Mouse (Mus musculus) CH12.LX (cell line): ENCODE data around the gene Slc27a2.

Experiments used
- CHD1 ChIP-seq: IDR thresholded peaks from 2 replicates; pipeline ENCODE4 v1.6.1; 2012; ENCODE audit warnings: low read depth, low read length, improper control_type of control experiment, inconsistent platforms
- CHD2 ChIP-seq: IDR thresholded peaks from 2 replicates; pipeline ENCODE4 v1.6.1; 2011; ENCODE audit warnings: low read length, improper control_type of control experiment
- CTCF ChIP-seq, 2 experiments: IDR thresholded peaks in 1 of 2; conservative IDR thresholded peaks in 1 of 2; 2 replicates each; pipeline ENCODE4 v1.5.1; 2011 to 2012; ENCODE audit warnings: low read depth in 2 of 2, low read length in 2 of 2, improper control_type of control experiment in 1 of 2, inconsistent platforms in 1 of 2, mild to moderate bottlenecking in 1 of 2, moderate library complexity in 1 of 2
- EP300 ChIP-seq: IDR thresholded peaks from 2 replicates; pipeline ENCODE4 v1.6.1; 2011; ENCODE audit warnings: low read length, improper control_type of control experiment
- ETS1 ChIP-seq: conservative IDR thresholded peaks from 2 replicates; pipeline ENCODE4 v1.6.1; 2012; ENCODE audit warnings: low read depth, mild to moderate bottlenecking, inconsistent platforms, low read length, improper control_type of control experiment, moderate library complexity
- KAT2A ChIP-seq: IDR thresholded peaks from 2 replicates; pipeline ENCODE4 v1.6.1; 2012; ENCODE audit warnings: low read length, improper control_type of control experiment, inconsistent platforms; ENCODE audit not compliant: insufficient replicate concordance
- MAFK ChIP-seq: IDR thresholded peaks from 2 replicates; pipeline ENCODE4 v1.6.1; 2011; ENCODE audit warnings: low read length, improper control_type of control experiment; ENCODE audit not compliant: insufficient replicate concordance
- MAX ChIP-seq: IDR thresholded peaks from 2 replicates; pipeline ENCODE4 v1.6.1; 2011; ENCODE audit warnings: low read length, improper control_type of control experiment
- POLR2A ChIP-seq: IDR thresholded peaks from 2 replicates; pipeline ENCODE4 v1.6.1; 2011; ENCODE audit warnings: low read depth, mild to moderate bottlenecking, improper control_type of control experiment, low read length
- POLR2AphosphoS2 ChIP-seq: IDR thresholded peaks from 2 replicates; pipeline ENCODE4 v1.6.1; 2011; ENCODE audit warnings: low read depth, low read length, improper control_type of control experiment
- RCOR1 ChIP-seq: conservative IDR thresholded peaks from 2 replicates; pipeline ENCODE4 v1.6.1; 2012; ENCODE audit warnings: low read depth, mild to moderate bottlenecking, inconsistent platforms, low read length, improper control_type of control experiment
- TBP ChIP-seq: conservative IDR thresholded peaks from 2 replicates; pipeline ENCODE4 v1.6.1; 2011; ENCODE audit warnings: low read depth, low read length, improper control_type of control experiment
- TCF12 ChIP-seq: IDR thresholded peaks from 2 replicates; pipeline ENCODE4 v1.6.1; 2014; ENCODE audit warnings: low read depth, mild to moderate bottlenecking, inconsistent platforms, low read length, improper control_type of control experiment
- ZKSCAN1 ChIP-seq: IDR thresholded peaks from 2 replicates; pipeline ENCODE4 v1.6.1; 2012; ENCODE audit warnings: low read depth, inconsistent platforms, low read length, improper control_type of control experiment, borderline replicate concordance

DNA sequence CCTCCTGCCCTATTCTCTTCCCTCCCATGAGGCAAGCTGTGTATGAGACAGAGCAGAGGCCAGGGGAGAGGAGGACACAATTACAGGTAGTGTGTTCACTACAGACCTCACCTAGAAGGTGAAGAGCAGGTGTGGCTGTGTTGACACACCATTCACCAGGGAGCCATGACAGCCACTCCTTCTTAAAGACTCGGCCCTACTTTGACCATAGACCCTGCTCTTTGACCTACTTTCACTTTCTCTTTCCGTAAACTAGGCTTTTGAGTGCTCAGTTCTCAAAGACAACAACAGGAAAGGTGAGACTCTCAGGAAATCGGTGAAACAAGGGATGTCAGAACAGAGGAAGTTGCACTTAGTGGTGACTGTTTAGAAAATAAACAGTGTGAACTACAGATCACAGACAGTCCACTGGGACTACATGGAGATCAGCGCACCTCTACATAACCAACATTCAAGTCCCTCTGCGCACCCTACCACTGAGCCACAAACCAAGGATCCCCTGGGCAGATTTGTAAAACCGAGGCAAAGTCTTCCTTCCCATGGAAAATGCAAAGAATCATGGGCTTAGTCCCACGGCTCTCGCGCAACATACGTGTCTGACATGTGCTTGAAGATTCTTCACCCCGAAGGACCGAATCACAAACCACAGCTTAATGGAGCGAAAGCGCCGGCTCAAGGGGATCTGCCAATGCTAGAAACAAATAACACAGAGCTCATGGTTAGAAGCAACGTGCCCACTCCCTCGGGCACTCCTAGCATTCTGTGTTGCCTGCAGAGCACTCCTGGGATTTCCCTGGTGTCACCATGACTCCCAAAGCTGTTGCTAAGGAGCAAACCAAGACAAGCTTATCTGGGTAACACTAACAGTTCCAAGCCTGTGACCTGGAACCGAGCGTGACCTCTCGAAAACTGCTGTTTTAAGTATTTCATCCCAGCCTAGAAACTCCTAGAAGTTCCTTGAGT lies 45.4 kb downstream of the Slc27a2 start:
- TF ChIP-seq CTCF (conservative IDR thresholded peaks at IDR 0.05 in 1 of 2, IDR thresholded peaks at IDR 0.05 in 1 of 2; ENCODE audit: low read depth in 2 of 2, low read length in 2 of 2) (no peak), EP300 (0 out of 2 replicates have a peak, but pooled peaks have one; percentile 5), MAX (peak; percentile 27; the same call in 1 of the 2 replicates), POLR2A (no peak), POLR2AphosphoS2 (no peak), TBP (0 out of 2 replicates have a peak, but pooled peaks have one; percentile 22), RCOR1 (no peak), KAT2A (no peak), CHD2 (no peak), ZKSCAN1 (no peak), TCF12 (peak; percentile 6; the same call in 1 of the 2 replicates), CHD1 (no peak), ETS1 (no peak), MAFK (no peak)
